Mouse (Mus musculus): ENCODE results near the gene Cabp7.

GRCm38 (mm10) chr11:4793006-4793405, 46.4 kb upstream of the Cabp7 start:
- TF ChIP-seq CTCF (IDR thresholded peaks at IDR 0.05; ENCODE audit: borderline replicate concordance, insufficient read depth, low read length) (no peak), POLR2A (IDR thresholded peaks at IDR 0.05; ENCODE audit: low read depth, low read length) (no peak)

Measured in embryonic fibroblast, embryonic 13.5 days (primary cell).